Mouse (Mus musculus): ENCODE data around the gene Arhgef28.

GRCm38 (mm10) chr13:97928135-97928497 lies 278.1 kb downstream of the Arhgef28 start:
- TF ChIP-seq CTCF (IDR thresholded peaks at IDR 0.05; ENCODE audit: insufficient read depth, low read depth, low read length) (no peak), POLR2A (IDR thresholded peaks at IDR 0.05; ENCODE audit: insufficient read depth, low read depth, low read length) (no peak)
